Mouse (Mus musculus): Measurements from ENCODE around the gene Ccl24.

- TF ChIP-seq CTCF (IDR thresholded peaks at IDR 0.05) (no peak), EP300 (IDR thresholded peaks at IDR 0.05) (no peak)
Measured at GRCm38 (mm10) chr5:135609794-135610193, 36.9 kb upstream of the Ccl24 start.
